Mouse (Mus musculus) left cerebral cortex, postnatal 14 days (tissue): ENCODE results near the gene Lgr6. TPM values are rescaled to one million over a fixed set of nuclear protein-coding genes. Genes with fewer than 3 reads are reported as not detected.
"Not testable (repeated sequence)": the region's sequence is repeated elsewhere in the genome, so short reads cannot be mapped to it uniquely, and the experiment has no call there.

Source experiments
- DNase-seq, 2 experiments: peaks; one replicate each; pipeline ENCODE4 v3.0.0; 2021 to 2022; ENCODE audit warnings: low spot score in 2 of 2, mixed read lengths in 1 of 2
- intact Hi-C: fragments of 180-260 bp; cut with DNase I; formaldehyde crosslinking; loops from one replicate; pipeline ENCODE4 v1.15.1; 2025
- total RNA-seq, 2 experiments: library from RNA; stranded (reverse); gene quantifications; 2 replicates each; pipeline ENCODE4 v1.2.3; 2021

Gene Lgr6
- total RNA-seq, 2 experiments from 2014 or later = 2.7 TPM

- DNase-seq = no peak
- intact Hi-C loops = no loop called here
Measured at GRCm38 (mm10) chr1:135130376-135131018, 25.4 kb upstream of the Lgr6 start.

GRCm38 (mm10) chr1:135129543-135130183 lies 24.6 kb upstream of the Lgr6 start:
- DNase-seq = no peak
- intact Hi-C loops = no loop called here

- DNase-seq = no peak
- intact Hi-C loops = no loop called here
Measured at GRCm38 (mm10) chr1:135128986-135129385, 23.9 kb upstream of the Lgr6 start.

- intact Hi-C loops = no loop called here
- no peak for DNase-seq
Measured at GRCm38 (mm10) chr1:135128011-135128441, 22.9 kb upstream of the Lgr6 start.

GRCm38 (mm10) chr1:135126443-135127027 lies 21.5 kb upstream of the Lgr6 start:
- no peak for DNase-seq
- intact Hi-C loops = no loop called here

GRCm38 (mm10) chr1:135125990-135126389 lies 20.9 kb upstream of the Lgr6 start:
- no peak for DNase-seq
- intact Hi-C loops = no loop called here

- no peak for DNase-seq
- intact Hi-C loops = no loop called here
Measured at GRCm38 (mm10) chr1:135124573-135125363, 19.7 kb upstream of the Lgr6 start.

GRCm38 (mm10) chr1:135112661-135113060 lies 7.6 kb upstream of the Lgr6 start:
- intact Hi-C loops = loop anchor here (2.0 kb wide), 1 partner anchor 20 kb away; the partner anchor contains the start of gene Ptpn7

GRCm38 (mm10) chr1:135111271-135111670 lies 6.2 kb upstream of the Lgr6 start:
- intact Hi-C loops, DNase-seq: not testable (repeated sequence)

More at GRCm38 (mm10) chr1:135112661-135113060, 7.6 kb upstream of the Lgr6 start:
- DNase-seq = peak; percentile 49 to 65

- intact Hi-C loops = no loop called here
- peak; percentile 68 to 84 for DNase-seq
Measured at GRCm38 (mm10) chr1:135110075-135110474, 5.0 kb upstream of the Lgr6 start.

GRCm38 (mm10) chr1:135108611-135109010 lies 3.5 kb upstream of the Lgr6 start:
- intact Hi-C loops = loop anchor here (5.0 kb wide), 1 partner anchor 136 kb away; no protein-coding TSS in a partner anchor
- peak in 1 of 2 experiments; percentile 31 for DNase-seq

GRCm38 (mm10) chr1:135105951-135106350 lies 875 bp upstream of the Lgr6 start:
- peak; percentile 38 to 75 for DNase-seq
- intact Hi-C loops = loop anchor here (2.0 to 5.0 kb wide), 2 partner anchors 117 to 134 kb away; no protein-coding TSS in a partner anchor

GRCm38 (mm10) chr1:135100400-135100799 lies 4.7 kb downstream of the Lgr6 start:
- DNase-seq = no peak
- intact Hi-C loops = no loop called here

GRCm38 (mm10) chr1:135098441-135098840 lies 6.6 kb downstream of the Lgr6 start:
- DNase-seq = no peak
- intact Hi-C loops = no loop called here

GRCm38 (mm10) chr1:135097441-135097840 lies 7.6 kb downstream of the Lgr6 start:
- intact Hi-C loops = no loop called here
- no peak for DNase-seq

GRCm38 (mm10) chr1:135096312-135096711 lies 8.8 kb downstream of the Lgr6 start:
- DNase-seq = peak in 1 of 2 experiments; percentile 54
- intact Hi-C loops = no loop called here

- no peak for DNase-seq
- intact Hi-C loops = no loop called here
Measured at GRCm38 (mm10) chr1:135095189-135095588, 9.9 kb downstream of the Lgr6 start.

GRCm38 (mm10) chr1:135094723-135095122 lies 10.4 kb downstream of the Lgr6 start:
- intact Hi-C loops = no loop called here

GRCm38 (mm10) chr1:135090914-135091313 lies 14.2 kb downstream of the Lgr6 start:
- intact Hi-C loops = no loop called here
- DNase-seq = no peak

More at GRCm38 (mm10) chr1:135094723-135095122, 10.4 kb downstream of the Lgr6 start:
- no peak for DNase-seq

- no peak for DNase-seq
- intact Hi-C loops = no loop called here
Measured at GRCm38 (mm10) chr1:135089626-135090025, 15.4 kb downstream of the Lgr6 start.
